Mouse (Mus musculus) stomach, embryonic 16.5 days (tissue): ENCODE data around the gene Bicra. TPM values are rescaled to one million over a fixed set of nuclear protein-coding genes. Genes with fewer than 3 reads are reported as not detected.
A peak's percentile ranks its signal among the peaks of the same experiment; 100 is the strongest.

ENCODE experiments used
- ATAC-seq: fragments of 200-750 bp; cut with Nextera tagmentation; 2 replicates; pipeline ENCODE4 v1.8.0; 2017; ENCODE audit warnings: moderate number of reproducible peaks, moderate TSS enrichment; ENCODE audit not compliant: insufficient read depth, low FRiP score
- H3K27ac ChIP-seq: fragments of 300-500 bp; sonication (generic); 2 replicates; pipeline ENCODE4 v1.5.1; 2014; ENCODE audit warnings: low read length
- H3K27me3 ChIP-seq: fragments of 300-500 bp; sonication (generic); 2 replicates; pipeline ENCODE4 v1.6.1; 2014; ENCODE audit warnings: low read length, control low read depth, mixed read lengths; ENCODE audit not compliant: control insufficient read depth, insufficient read depth
- H3K36me3 ChIP-seq: fragments of 300-500 bp; sonication (generic); 2 replicates; pipeline ENCODE4 v1.6.1; 2014; ENCODE audit warnings: low read length; ENCODE audit not compliant: control insufficient read depth, insufficient read depth
- H3K4me1 ChIP-seq: fragments of 300-500 bp; sonication (generic); 2 replicates; pipeline ENCODE4 v1.6.1; 2014; ENCODE audit warnings: low read length, control low read depth, mixed read lengths; ENCODE audit not compliant: control insufficient read depth, insufficient read depth
- H3K4me2 ChIP-seq: fragments of 300-500 bp; sonication (generic); 2 replicates; pipeline ENCODE4 v1.6.1; 2014; ENCODE audit warnings: low read depth, low read length, mixed read lengths
- H3K4me3 ChIP-seq: fragments of 300-500 bp; sonication (generic); replicated peaks from 2 replicates; pipeline ENCODE4 v1.5.1; 2014; ENCODE audit warnings: mild to moderate bottlenecking, low read length
- H3K9ac ChIP-seq: fragments of 300-500 bp; sonication (generic); 2 replicates; pipeline ENCODE4 v1.6.1; 2014; ENCODE audit warnings: low read length
- H3K9me3 ChIP-seq: fragments of 300-500 bp; sonication (generic); replicated peaks from 2 replicates; pipeline ENCODE4 v1.6.1; 2016; ENCODE audit warnings: low read length, control low read depth; ENCODE audit not compliant: control insufficient read depth
- WGBS: fragments of 180-500 bp; shearing (Covaris S2); extraction: QIAGEN DNeasy Blood & Tissue Kit; methylation state at CpG from one replicate; pipeline ENCODE4 v1.1.7; 2014; 5-methylcytosine and 5-hydroxymethylcytosine counted together
- polyA plus RNA-seq: library from polyadenylated mRNA; unstranded; fragments of >200 nt; fragmentation: Nextera tagmentation; extraction: Ambion mirVana; gene quantifications from 2 replicates; pipeline ENCODE4 v1.2.1, GENCODE M21; 2015

The Bicra gene
- polyA plus RNA-seq, 1 experiment from 2014 or later: 4.5 TPM

- Histone ChIP-seq H3K4me1 (no peaks in the 10 kb centered on the region), H3K4me3 (no peak overlapping the region), H3K9me3 (no peaks in the 10 kb centered on the region), H3K27me3 (no peaks in the 10 kb centered on the region), H3K27ac (no peak overlapping the region), H3K9ac (no peak overlapping the region), H3K4me2 (no peak overlapping the region), H3K36me3 (peaks cover 47% of the 10 kb centered on the region)
- 47% methylated on average over 5 of the region's 5 CpGs for WGBS
- no peak for ATAC-seq
Measured at GRCm38 (mm10) chr7:15974712-15975111, 73.0 kb downstream of the Bicra start.

DNA sequence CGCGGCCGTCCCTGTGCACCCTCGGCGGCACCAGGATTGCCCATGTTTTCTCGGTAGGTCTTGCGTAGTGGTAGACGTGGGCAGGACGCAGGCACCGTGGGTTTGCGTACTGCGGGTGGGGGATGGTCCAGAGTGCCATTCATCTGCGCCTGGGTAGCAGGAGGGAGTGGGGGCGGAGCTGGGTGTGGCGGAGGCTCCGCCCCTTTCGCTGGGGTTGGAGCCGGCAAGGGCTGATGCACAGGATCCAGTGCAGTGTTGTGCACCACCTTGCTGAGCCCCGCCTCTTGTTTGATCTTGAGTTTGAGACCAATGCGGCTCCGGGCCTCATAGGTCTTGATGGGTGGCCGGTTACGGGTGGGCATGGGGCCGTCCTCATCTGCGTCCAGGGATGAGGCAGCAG is 75.5 kb downstream of the Bicra start:
- Histone ChIP-seq H3K9me3 (no peaks in the 10 kb centered on the region), H3K4me2 (no peak overlapping the region), H3K27ac (no peak overlapping the region), H3K4me3 (no peak overlapping the region), H3K9ac (no peak overlapping the region), H3K27me3 (no peaks in the 10 kb centered on the region), H3K36me3 (peaks cover 37% of the 10 kb centered on the region), H3K4me1 (no peaks in the 10 kb centered on the region)
- no peak for ATAC-seq
- 74% methylated on average over 25 of the region's 25 CpGs for WGBS

- H3K4me2 ChIP-seq: no peak overlapping the region
- peaks cover 34% of the 10 kb centered on the region for H3K36me3 ChIP-seq
- H3K4me1 ChIP-seq: peaks cover 9% of the 10 kb centered on the region
- H3K4me3 ChIP-seq: no peak overlapping the region
- no peak overlapping the region for H3K9ac ChIP-seq
- no peak overlapping the region for H3K27ac ChIP-seq
- no peak for ATAC-seq
- WGBS: 94% methylated on average over 3 of the region's 3 CpGs
- no peaks in the 10 kb centered on the region for H3K27me3 ChIP-seq
- no peaks in the 10 kb centered on the region for H3K9me3 ChIP-seq
Measured at GRCm38 (mm10) chr7:15969674-15970073, 78.0 kb downstream of the Bicra start.

- H3K9ac ChIP-seq: no peak overlapping the region
- WGBS: 86% methylated on average over 8 of the region's 8 CpGs
- no peak overlapping the region for H3K4me3 ChIP-seq
- H3K27ac ChIP-seq: no peak overlapping the region
- H3K4me2 ChIP-seq: no peak overlapping the region
- peaks cover 24% of the 10 kb centered on the region for H3K36me3 ChIP-seq
- no peaks in the 10 kb centered on the region for H3K9me3 ChIP-seq
- no peak for ATAC-seq
- H3K27me3 ChIP-seq: no peaks in the 10 kb centered on the region
- H3K4me1 ChIP-seq: peaks cover 21% of the 10 kb centered on the region
Measured at GRCm38 (mm10) chr7:15968322-15968721, 79.4 kb downstream of the Bicra start.

- H3K4me3 ChIP-seq: peak within 1 kb of the TSS; percentile 59
- H3K27ac ChIP-seq: peak within 1 kb of the TSS; percentile 55; the same call in 1 of the 2 replicates
- H3K9me3 ChIP-seq: no peaks in the 10 kb centered on the region
- peaks cover 30% of the 10 kb centered on the region for H3K4me1 ChIP-seq
- H3K4me2 ChIP-seq: peak within 1 kb of the TSS; percentile 66
- H3K9ac ChIP-seq: peak within 1 kb of the TSS; percentile 79
- peak; percentile 84 for ATAC-seq
- no peaks in the 10 kb centered on the region for H3K27me3 ChIP-seq
- peaks cover 18% of the 10 kb centered on the region for H3K36me3 ChIP-seq
- under 1% methylated on average over 22 of the region's 22 CpGs for WGBS
Measured at GRCm38 (mm10) chr7:15967312-15967711, 80.4 kb downstream of the Bicra start, which contains the start of gene Ehd2. Ehd2 (minus strand) TSS chr7:15967567.

DNA sequence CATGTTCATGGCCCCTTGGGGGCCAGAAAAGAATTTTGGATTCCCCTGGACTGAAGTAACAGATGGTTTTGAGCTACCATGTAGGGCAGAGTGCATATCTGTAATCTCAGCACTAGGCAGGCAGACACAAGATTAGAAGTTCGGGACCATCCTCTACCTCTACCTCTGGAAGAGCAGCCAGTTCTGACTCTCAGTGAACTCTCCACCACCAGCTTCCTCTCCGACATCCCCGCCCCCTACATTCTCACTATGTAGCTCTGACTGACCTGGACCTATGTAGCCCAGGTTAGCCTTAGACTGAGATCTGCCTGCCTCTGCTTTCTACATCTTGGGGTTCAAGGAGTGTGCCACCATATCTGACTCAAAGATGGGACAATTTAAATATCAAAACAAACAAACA is 81.2 kb downstream of the Bicra start:
- no peaks in the 10 kb centered on the region for H3K9me3 ChIP-seq
- H3K36me3 ChIP-seq: peaks cover 10% of the 10 kb centered on the region; the same call in 1 of the 2 replicates
- ATAC-seq: no peak
- H3K4me2 ChIP-seq: peak overlapping the region; percentile 66
- peaks cover 38% of the 10 kb centered on the region for H3K4me1 ChIP-seq
- 56% methylated on average over 3 of the region's 3 CpGs for WGBS
- H3K4me3 ChIP-seq: peak overlapping the region; percentile 59
- H3K9ac ChIP-seq: peak overlapping the region; percentile 79
- H3K27ac ChIP-seq: no peak overlapping the region
- no peaks in the 10 kb centered on the region for H3K27me3 ChIP-seq

DNA sequence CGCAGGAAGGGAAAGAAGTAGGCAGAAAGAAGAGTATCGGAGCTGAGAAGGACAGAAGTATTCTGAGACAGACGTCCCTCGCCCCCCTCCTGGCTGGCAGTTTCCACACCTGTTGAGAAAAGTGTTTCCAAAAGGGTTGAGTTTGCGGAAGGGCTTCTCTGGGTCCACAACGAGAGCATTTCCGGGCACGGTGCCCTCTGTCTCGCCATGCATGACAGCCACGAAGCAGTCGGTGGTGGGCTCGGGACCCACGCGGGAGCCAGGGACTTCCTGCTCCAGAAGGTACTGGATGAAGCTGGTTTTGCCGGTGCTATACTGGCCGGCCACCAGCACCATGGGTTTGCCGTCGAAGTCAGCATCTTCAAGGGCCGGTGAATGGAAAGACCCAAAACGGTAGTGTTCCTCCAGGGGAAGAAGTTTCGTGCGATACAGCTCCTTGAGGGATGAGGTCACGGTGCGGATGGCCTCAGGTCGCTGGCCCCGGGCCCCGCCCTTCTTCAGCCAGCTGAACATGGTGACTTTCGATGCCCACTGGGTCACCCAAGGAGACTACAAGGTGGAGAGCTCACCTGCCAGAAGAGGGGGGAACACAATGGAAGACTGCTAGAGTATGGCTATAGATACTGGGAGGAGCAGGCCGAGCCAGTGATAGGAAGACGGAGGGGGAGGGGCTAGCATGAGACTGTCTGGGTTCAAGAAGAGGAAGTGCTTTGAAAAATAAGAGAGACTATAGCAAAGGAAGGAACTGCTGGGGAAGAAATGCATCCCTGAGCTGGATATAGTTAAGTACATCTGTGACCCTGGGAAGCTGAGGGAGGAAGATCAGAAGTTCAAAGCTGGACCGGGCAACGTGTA is 83.7 kb downstream of the Bicra start:
- Histone ChIP-seq H3K9me3 (no peaks in the 10 kb centered on the region), H3K36me3 (no peaks in the 10 kb centered on the region), H3K4me3 (0 out of 2 replicates have a peak overlapping the region, but pooled peaks have one; percentile 4), H3K4me2 (peak overlapping the region; percentile 6; the same call in 1 of the 2 replicates), H3K27ac (peak overlapping the region; percentile 98), H3K9ac (peak overlapping the region; percentile 46; the same call in 1 of the 2 replicates), H3K27me3 (no peaks in the 10 kb centered on the region), H3K4me1 (peaks cover 44% of the 10 kb centered on the region)
- ATAC-seq: no peak
- WGBS: 77% methylated on average over 32 of the region's 32 CpGs

DNA sequence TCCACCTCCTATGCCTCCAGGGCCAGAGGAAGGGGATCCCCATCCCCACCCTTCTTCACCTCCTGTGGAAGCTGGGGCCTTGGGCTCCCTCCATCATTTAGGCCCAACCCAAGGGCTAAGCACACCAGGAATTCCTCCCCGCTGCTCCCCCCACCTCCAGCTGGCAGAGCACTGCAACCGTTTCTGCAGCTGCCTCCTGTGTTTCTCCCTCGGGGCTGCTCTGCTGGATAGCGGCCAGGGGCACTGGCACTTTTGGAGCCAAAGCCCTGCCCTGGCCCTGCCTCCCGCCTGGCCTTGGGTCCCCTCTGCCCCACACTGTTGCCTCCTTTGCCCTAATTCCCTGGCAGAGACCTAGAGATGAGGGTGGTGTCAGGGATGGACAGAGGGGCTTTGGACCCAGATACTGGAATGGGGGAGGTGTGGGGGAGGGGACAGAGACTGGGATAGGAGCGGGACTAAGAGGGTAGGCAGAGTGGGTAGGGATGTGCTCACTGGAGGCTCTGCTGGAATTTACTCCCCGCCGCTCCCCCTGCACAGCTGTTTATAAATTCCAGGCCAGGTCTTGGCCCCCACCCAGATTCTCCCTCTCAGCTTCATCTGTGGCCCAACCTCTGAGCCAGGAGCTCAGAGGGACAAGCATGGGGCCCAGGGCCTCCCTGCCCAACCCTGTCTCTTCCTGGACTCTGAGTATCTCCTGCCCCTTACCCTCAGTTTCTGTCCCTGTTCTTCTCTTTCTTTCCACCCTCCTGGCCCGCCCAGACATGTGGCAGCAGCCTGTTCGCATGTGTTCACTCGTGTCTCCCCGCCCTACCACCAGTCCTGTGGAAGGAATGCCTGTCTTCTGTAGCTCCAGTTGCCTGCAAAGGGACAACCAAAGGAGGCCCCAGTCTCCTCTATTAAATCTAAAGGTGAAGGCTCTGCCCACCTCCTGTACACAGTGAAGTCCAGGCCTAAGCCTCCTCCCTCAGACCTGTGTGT is 85.1 kb downstream of the Bicra start:
- Histone ChIP-seq H3K27ac (peak overlapping the region; percentile 98), H3K4me1 (peaks cover 44% of the 10 kb centered on the region), H3K9me3 (no peaks in the 10 kb centered on the region), H3K4me2 (peak overlapping the region; percentile 48), H3K4me3 (peak overlapping the region; percentile 18), H3K36me3 (peaks cover 1% of the 10 kb centered on the region; the same call in 1 of the 2 replicates), H3K27me3 (no peaks in the 10 kb centered on the region), H3K9ac (peak overlapping the region; percentile 59; the same call in 1 of the 2 replicates)
- ATAC-seq: peak; percentile 84
- 21% methylated on average over 12 of the region's 12 CpGs for WGBS
